Mouse (Mus musculus) G1E (cell line): ENCODE data around the gene Hoxc8. TPM values are rescaled to one million over a fixed set of nuclear protein-coding genes. Genes with fewer than 3 reads are reported as not detected.
A peak's percentile ranks its signal among the peaks of the same experiment; 100 is the strongest.

Experiments used
- ATAC-seq: 2 replicates; pipeline ENCODE4 v1.8.0; 2016; ENCODE audit warnings: mild to moderate bottlenecking; ENCODE audit not compliant: insufficient number of reproducible peaks, poor library complexity, low FRiP score, severe bottlenecking; ENCODE audit errors: extremely low read depth
- DNase-seq: peaks from one replicate; pipeline ENCODE4 v3.0.0; 2012; ENCODE audit warnings: low spot score
- H3K27me3 ChIP-seq: 2 replicates; pipeline ENCODE4 v1.6.1; 2012; ENCODE audit warnings: mild to moderate bottlenecking, low read length, inconsistent platforms; ENCODE audit not compliant: insufficient read depth
- H3K36me3 ChIP-seq: replicated peaks from 2 replicates; pipeline ENCODE3; 2012; ENCODE audit warnings: mild to moderate bottlenecking, inconsistent platforms
- H3K4me1 ChIP-seq: 2 replicates; pipeline ENCODE4 v1.6.1; 2012; ENCODE audit warnings: low read depth, low read length, inconsistent platforms, mixed read lengths; ENCODE audit not compliant: insufficient read depth
- H3K4me3 ChIP-seq: 2 replicates; pipeline ENCODE4 v1.5.1; 2012; ENCODE audit warnings: low read depth, mild to moderate bottlenecking, inconsistent platforms, low read length, moderate library complexity, mixed read lengths
- H3K9me3 ChIP-seq: replicated peaks from 2 replicates; pipeline ENCODE4 v1.6.1; 2012; ENCODE audit warnings: inconsistent platforms
- CTCF ChIP-seq: IDR thresholded peaks from 2 replicates; pipeline ENCODE4 v1.5.1; 2012; ENCODE audit warnings: low read depth, low read length, inconsistent platforms, mixed read lengths
- GATA1 ChIP-seq: IDR thresholded peaks from 2 replicates; pipeline ENCODE4 v1.6.1; 2012; ENCODE audit warnings: borderline replicate concordance, low read length, inconsistent platforms, mixed read lengths
- GATA2 ChIP-seq: IDR thresholded peaks from 2 replicates; pipeline ENCODE4 v1.6.1; 2012; ENCODE audit warnings: low read depth, low read length, inconsistent platforms, borderline replicate concordance
- POLR2AphosphoS5 ChIP-seq: IDR thresholded peaks from 2 replicates; pipeline ENCODE4 v1.6.1; 2012; ENCODE audit warnings: low read depth, low read length, inconsistent platforms; ENCODE audit not compliant: insufficient replicate concordance
- TAL1 ChIP-seq: conservative IDR thresholded peaks from 2 replicates; pipeline ENCODE4 v1.6.1; 2012; ENCODE audit warnings: low read depth, low read length, inconsistent platforms, mixed read lengths
- polyA plus RNA-seq: library from polyadenylated mRNA; stranded (reverse); fragments of >175 nt; gene quantifications from 2 replicates; pipeline ENCODE4 v1.2.3, GENCODE M21; 2012
- total RNA-seq, 2 experiments: library from RNA; stranded (forward) in 1 of 2; stranded (reverse) in 1 of 2; fragments of 200-1000 nt in 1 of 2; fragments of >200 nt in 1 of 2; fragmentation: Nextera tagmentation in 1 of 2; gene quantifications; 2 replicates each; pipeline ENCODE4 v1.2.3; 2014 to 2017

Hoxc8 gene
- total and polyA plus RNA-seq, 3 experiments = 2.7 to 21.1 (median 10.1) TPM

DNA sequence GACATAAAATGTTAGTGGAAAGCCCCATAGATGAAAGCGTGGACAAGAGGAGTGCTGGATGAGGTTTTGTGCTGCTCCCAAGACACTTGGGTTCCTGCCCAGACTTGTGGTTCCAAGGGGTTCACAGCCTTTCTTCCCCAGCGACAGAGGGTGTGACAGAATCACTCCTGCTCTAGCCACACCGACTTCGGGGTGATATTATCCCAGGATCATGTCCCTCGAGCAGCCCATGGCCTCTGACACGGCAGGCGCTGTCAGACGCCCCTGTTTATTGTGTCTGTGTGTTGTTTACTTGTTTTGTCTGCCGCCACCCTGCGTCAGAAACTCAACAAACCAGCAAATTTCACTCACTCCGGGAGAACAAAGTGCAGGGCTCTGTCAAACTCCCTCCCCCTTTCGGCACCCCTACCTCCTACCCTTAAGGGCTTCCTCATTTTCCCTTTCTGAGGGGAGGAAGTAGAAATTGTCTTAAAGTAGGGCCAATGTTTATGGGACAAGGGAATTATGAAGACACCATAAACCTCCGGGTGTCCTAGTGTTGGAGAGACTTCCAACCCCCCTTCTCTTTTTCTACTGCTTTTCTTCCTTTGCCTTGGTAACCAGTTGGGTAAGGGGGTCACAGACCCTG, 12.5 kb downstream of the Hoxc8 start:
- Histone ChIP-seq H3K27me3 (no peaks in the 10 kb centered on the region), H3K4me3 (peak overlapping the region; percentile 64; the same call in 1 of the 2 replicates), H3K4me1 (peaks cover 87% of the 10 kb centered on the region), H3K9me3 (no peaks in the 10 kb centered on the region), H3K36me3 (peaks cover 17% of the 10 kb centered on the region)
- no peak for DNase-seq
- no peak for ATAC-seq
- TF ChIP-seq GATA2 = no peak
- no peak for TF ChIP-seq TAL1

DNA sequence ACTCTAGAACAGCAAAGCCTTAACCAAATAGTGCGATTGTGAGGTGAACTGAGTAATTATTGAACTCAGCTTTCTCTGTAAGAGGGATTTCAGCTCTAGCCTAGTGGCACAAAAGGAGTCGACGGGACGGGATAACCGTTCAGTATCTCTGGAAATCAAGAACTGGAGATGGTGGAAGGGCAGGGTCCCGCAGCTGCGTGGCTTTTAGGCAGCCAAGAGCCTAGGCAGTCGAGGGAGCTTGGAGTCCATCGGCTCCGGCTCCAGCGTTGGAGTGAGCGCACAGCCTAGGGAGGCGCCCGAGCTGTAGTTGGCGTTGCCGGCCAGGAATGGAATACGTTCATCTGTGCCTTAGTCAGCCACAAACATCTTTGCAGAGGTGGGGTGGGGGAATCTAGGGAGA, 14.9 kb downstream of the Hoxc8 start:
- H3K9me3 ChIP-seq = no peaks in the 10 kb centered on the region
- no peak for ATAC-seq
- peak overlapping the region; percentile 51; the same call in 1 of the 2 replicates for H3K4me3 ChIP-seq
- DNase-seq = no peak
- H3K4me1 ChIP-seq = peaks cover 95% of the 10 kb centered on the region
- no peaks in the 10 kb centered on the region for H3K27me3 ChIP-seq
- H3K36me3 ChIP-seq = peaks cover 25% of the 10 kb centered on the region
- TF ChIP-seq GATA1 (no peak), POLR2AphosphoS5 (no peak), CTCF (no peak), GATA2 (no peak), TAL1 (no peak)

DNA sequence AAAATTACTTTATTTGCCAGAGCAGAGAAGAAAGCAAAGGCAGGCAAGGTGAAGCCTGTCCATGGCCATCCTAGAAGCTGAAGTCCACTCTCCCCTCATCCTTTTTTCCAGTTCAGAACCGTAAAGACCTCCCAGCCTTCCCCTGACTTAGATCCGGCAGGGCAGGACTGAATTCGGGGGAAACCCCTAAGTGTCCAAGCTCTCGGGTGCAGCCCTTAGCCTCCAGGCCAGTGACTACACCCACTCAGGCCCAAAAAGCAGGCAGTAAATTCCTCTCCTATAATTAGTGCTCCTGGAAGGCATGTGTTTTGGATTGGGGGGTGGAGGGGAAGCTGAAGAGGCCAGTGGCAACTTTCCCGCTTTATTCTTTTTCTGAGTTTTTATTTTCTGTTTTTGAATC, 15.4 kb downstream of the Hoxc8 start:
- Histone ChIP-seq H3K27me3 (no peaks in the 10 kb centered on the region), H3K4me3 (peak overlapping the region; percentile 21; the same call in 1 of the 2 replicates), H3K9me3 (no peaks in the 10 kb centered on the region), H3K36me3 (peaks cover 25% of the 10 kb centered on the region), H3K4me1 (peaks cover 95% of the 10 kb centered on the region)
- DNase-seq (no peak), ATAC-seq (no peak)
- TF ChIP-seq GATA1 (no peak), CTCF (no peak), GATA2 (no peak), TAL1 (no peak), POLR2AphosphoS5 (no peak)

DNA sequence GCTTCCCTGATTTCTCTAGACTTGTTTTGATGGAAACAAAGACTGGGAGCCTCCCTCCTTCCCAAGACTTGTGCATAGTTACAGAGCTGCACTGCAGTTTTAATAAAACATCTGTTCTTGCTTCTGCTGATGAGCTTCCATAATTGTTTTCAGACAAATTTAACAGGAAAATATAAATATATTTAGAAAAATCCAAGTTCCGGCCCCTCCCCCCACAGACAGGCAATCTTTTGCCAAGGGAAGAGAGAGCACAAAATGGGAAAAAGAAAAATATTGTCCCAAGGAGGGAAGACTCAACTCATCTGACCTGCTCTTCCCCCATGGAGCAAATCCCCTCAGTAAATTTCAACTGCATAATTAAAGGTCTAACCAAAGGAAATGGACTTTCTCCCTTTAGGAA, 15.9 kb downstream of the Hoxc8 start:
- Histone ChIP-seq H3K9me3 (no peaks in the 10 kb centered on the region), H3K4me1 (peaks cover 93% of the 10 kb centered on the region), H3K4me3 (peak overlapping the region; percentile 21; the same call in 1 of the 2 replicates), H3K36me3 (peaks cover 25% of the 10 kb centered on the region), H3K27me3 (no peaks in the 10 kb centered on the region)
- DNase-seq (no peak), ATAC-seq (no peak)
- TF ChIP-seq GATA1 = no peak
- no peak for TF ChIP-seq GATA2
- TF ChIP-seq TAL1 = no peak
- TF ChIP-seq POLR2AphosphoS5 = no peak
- no peak for TF ChIP-seq CTCF

DNA sequence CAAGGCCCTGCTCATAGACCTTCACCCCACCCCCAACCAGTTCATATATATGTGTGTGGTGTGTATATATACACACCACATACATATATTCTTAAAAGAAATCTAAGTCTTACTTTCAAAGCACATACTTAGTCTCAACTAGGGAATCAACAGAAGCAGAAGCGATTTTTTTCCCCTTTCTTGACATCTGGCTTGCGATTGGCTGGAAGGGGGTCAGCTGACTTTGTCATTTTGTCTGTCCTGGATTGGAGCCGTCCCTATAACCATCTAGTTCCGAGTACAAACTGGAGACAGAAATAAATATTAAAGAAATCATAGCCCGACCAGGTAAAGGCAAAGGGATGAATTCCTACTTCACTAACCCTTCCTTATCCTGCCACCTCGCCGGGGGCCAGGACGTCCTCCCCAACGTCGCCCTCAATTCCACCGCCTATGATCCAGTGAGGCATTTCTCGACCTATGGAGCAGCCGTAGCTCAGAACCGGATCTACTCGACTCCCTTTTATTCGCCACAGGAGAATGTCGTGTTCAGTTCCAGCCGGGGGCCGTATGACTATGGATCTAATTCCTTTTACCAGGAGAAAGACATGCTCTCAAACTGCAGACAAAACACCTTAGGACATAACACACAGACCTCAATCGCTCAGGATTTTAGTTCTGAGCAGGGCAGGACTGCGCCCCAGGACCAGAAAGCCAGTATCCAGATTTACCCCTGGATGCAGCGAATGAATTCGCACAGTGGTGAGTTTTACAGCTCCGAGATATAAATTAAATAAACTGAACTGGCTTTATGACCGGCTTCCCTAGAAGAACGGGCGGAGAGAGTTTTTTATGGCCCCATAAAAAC, 19.1 kb downstream of the Hoxc8 start:
- Histone ChIP-seq H3K36me3 (peaks cover 18% of the 10 kb centered on the region), H3K27me3 (no peaks in the 10 kb centered on the region), H3K4me3 (peak overlapping the region; percentile 77), H3K9me3 (no peaks in the 10 kb centered on the region), H3K4me1 (peaks cover 85% of the 10 kb centered on the region)
- DNase-seq = no peak
- TF ChIP-seq GATA1 = no peak
- no peak for TF ChIP-seq GATA2
- TF ChIP-seq TAL1 = no peak
- TF ChIP-seq CTCF = no peak
- no peak for TF ChIP-seq POLR2AphosphoS5
- no peak for ATAC-seq

DNA sequence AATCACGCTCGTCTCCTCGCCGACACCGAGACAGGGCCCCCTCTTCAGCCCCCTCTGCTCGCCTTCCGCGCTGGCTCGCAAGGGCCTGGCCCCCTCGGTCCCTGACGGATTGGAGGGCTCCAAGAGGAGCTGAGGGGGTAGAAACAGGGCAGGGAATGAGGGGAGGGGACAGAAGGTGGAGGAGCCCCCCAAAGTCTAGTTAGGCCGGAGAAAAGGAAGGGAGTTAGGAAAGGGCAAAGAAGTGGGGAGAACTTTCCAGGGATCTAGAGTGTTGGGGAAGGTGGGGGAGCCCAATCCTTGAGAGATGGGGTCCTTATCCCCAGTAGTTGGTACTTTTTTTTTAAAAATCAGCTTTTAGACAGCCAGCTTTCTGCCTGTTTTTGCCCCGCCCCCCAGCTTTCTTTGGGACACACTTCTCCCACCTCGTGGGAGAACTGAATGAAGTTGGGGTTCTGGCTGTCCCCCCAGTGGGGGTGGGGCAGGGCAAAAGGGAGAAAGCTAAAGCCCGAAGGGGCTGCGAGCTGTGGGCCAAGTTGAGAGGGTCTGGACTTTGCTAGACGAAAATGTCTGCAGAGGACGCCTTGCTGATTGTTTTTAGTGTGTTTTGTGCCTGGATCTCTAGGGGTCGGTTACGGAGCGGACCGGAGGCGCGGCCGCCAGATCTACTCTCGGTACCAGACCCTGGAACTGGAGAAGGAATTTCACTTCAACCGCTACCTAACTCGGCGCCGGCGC, 19.9 kb downstream of the Hoxc8 start:
- Histone ChIP-seq H3K4me3 (peak overlapping the region; percentile 77), H3K27me3 (no peaks in the 10 kb centered on the region), H3K4me1 (peaks cover 83% of the 10 kb centered on the region), H3K9me3 (no peaks in the 10 kb centered on the region), H3K36me3 (peaks cover 14% of the 10 kb centered on the region)
- ATAC-seq (no peak), DNase-seq (no peak)
- TF ChIP-seq TAL1 (no peak), CTCF (no peak), POLR2AphosphoS5 (no peak), GATA1 (no peak), GATA2 (no peak)
